Mouse (Mus musculus) adrenal gland, postnatal 36 days (tissue): ENCODE data around the gene Cd160. TPM values are rescaled to one million over a fixed set of nuclear protein-coding genes. Genes with fewer than 3 reads are reported as not detected.
A peak's percentile ranks its signal among the peaks of the same experiment; 100 is the strongest.

Experiments used
- DNase-seq, 2 experiments: peaks; one replicate each; pipeline ENCODE4 v3.0.0; 2021; ENCODE audit warnings: mixed read lengths in 1 of 2
- long read RNA-seq, 2 experiments: library from polyadenylated mRNA; stranded (forward); transcript quantifications; one replicate each; pipeline ENCODE4 v2.0.0; 2021; ENCODE audit warnings: borderline sequencing depth in 2 of 2
- total RNA-seq, 2 experiments: library from RNA; stranded (reverse); gene quantifications; 2 replicates each; pipeline ENCODE4 v1.2.3; 2021

Cd160 gene
- under 1 TPM in 1 of 2 experiments, not detected in 1; 0.16 TPM for total RNA-seq
- long read RNA-seq, experiment 1 = 0 reads
- long read RNA-seq, experiment 2 = 0 reads

DNA sequence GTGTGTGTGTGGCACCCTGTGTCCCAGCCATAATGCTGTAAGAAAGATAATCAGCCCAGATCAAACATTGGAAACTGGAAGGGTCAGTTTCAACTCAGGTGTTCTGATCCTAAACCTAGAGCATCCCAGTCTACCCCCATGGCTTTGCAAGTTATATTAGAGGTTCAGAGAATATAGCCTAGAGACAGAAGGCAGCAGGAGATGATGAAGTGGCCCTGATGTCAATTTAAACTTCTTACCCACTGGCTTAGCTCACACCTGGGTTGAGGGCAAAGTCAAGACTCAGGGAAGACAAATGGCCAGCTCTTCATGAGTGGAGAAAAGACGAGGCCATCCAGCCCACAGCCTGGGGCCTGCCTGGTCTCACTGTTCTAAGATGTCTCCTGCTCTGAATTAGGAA lies at the start of gene Cd160, which contains the start of gene Pdzk1:
TSS of gene Cd160 (minus strand) at position 368 of the 400 bp plus-strand sequence.
TSS of gene Pdzk1 (plus strand) at position 301 of the 400 bp plus-strand sequence.
- no peak for DNase-seq

DNA sequence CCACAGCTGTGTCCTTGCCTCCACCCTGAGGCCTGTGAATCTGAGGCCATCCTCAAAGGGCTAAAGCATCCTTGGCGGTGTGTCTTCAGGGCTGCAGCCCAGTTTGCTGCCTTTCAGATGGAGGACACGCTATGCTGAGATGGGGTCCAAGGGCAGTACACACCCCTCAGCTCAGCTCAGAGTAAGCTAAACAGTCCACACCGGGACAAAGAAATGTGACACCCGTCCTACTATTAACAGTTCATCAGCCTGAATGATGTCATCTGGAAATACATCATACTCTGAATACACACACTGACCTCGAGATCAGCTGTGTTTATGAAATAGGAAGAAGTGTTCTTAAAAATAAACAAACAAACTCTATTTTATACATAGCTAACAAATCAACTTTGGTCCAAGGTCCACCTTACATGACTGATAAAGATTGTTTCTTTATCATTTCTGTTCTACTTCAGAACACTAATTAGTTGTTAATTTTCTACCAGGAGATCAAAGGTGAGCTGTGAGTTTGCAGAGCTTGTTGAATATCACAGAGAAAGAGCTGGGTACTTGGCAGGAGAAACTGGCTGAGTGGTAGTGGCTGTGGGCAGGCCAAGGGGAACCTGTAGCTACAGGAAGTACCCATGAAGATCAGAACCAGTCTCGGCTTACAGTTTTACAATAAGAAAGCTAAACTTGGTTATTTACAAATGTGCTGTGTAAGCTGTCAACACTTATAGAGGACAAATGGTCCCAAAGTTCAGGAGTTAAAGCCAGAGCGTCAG lies 45.8 kb upstream of the Cd160 start:
- no peak for DNase-seq

DNA sequence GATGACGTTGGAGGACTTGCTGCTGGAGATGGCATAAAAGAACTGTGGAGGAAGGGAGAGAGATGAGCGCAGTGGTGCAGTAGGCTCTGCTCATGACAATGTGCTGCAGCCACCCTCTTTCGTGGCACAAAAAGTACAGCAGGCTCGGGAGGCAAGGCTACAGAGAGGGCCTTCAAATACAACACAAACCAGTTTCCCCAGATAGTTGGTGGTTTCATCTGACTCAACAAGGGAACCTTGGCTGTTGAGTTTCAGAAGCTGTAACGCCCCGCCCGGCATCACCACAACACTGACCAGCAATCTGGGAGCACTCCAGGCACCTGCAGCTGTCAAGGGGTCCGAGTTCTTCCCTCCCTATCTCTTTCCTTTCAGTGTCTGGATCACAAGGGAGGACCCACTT lies 43.4 kb upstream of the Cd160 start:
- DNase-seq = no peak

DNA sequence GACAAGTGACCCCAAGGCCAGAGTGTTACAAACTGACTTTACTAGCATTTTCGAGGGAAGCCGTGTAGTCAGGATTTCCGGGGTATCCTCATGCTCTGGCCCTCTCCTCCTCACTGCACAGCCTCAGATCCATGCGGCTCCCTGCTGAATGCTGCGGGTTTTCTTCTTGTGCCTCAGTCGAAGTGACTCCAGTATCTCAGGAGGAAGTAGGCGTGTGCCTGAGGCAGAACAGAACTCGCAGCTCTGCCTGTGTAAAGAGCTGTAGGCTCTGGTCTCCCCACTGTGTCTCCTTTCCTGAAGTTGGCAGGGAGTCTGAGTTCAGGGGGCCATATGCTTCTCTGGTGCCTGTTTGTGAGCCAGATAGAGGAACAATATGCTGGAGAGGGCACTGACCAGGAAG lies 41.9 kb upstream of the Cd160 start:
- DNase-seq = no peak

DNA sequence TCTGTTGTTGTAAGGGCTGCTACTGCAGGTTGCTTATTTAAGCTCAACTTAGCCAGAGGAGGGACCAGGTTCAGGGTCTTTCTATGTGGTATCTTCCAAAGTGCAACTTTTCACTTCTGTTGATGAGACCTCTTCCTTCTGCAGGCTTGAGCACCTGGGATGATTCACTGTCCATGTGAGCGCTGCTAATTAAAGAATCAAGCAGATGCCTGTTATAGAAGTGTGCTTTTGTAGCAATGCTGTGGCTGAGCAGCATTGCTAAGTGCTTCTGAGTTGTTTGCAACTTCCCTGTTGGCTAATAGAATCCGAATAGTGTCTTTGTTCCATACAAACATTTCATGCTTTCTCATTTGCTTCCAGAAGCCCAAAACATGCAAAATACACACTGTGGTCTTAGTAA lies 41.1 kb upstream of the Cd160 start:
- no peak for DNase-seq

DNA sequence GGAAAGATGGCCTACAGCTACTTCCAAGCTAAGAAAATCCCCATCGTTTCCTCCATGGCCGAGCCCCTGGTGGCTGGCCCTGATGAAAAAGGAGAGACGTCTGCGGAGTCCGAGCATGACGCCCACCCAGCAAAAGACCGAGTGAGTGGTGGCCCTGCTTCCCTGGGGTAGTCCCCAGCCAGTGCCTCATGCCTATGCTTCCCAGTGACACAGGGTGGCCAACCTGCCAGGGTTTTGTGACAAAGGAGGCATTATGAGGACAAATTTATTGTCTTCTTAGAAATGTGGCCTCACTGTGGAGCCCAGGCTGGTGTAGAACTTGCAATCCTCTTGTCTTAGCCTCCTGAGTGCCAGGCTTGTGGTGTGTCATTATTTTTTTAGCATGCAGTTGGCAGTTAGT lies 39.9 kb upstream of the Cd160 start:
- DNase-seq = no peak

DNA sequence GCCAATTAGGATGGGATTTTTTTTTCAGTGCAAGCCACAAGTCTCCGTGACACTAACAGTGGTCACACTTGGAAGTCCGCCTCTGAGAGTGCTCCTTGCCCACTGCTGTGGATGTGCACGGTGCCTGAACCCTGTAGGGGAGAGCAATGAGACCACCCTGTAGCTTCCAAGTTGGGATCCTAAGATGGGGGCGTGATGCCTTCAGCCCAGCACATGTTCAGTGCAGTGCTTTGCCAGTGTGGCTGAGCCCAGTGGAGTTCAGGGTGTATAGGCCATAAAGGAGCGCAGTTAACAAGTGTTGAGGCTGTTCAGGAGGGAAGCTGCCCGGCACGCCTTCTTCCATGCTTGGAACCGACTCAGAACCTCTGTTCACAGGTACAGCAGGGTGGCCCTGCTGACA lies 39.4 kb upstream of the Cd160 start:
- no peak for DNase-seq

DNA sequence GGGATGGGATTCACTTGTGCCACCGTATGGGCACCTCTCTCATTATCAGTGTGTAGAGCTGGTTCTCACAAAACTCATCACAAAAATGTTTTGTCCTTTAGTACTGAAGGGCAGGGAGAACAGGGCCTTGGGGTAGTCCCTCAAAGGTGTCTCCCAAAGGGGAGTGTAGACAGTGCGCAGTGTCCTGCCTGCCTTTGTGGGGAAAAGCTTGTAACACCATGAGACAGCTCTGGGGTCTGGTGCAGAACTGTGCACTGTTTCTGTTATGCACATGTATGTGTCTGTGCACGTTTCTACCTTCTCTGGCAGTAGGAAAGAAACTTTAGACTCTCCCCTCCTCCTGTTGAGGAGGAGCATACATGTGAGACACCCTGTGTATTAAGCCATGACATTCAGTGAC lies 38.7 kb upstream of the Cd160 start:
- no peak for DNase-seq

DNA sequence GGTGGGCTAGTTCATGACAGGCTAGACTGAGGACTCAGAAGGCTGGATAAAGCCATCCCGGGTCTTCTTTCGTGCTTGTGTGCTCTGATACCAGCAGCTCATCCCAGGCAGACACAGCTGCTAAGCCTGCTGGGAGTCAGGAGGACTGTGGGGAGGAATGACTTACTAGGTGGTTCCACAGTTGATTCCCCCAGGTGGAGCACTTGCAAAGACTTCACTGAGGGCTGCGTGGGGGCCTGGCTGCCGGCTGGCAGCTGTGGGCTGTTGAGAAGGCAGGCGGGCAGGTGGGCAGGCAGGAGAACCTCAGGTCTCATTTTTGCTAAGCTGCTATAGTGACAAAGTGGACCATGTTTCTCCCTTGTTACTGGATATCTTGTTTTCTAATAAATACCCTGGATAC lies 31.3 kb upstream of the Cd160 start:
- no peak for DNase-seq

DNA sequence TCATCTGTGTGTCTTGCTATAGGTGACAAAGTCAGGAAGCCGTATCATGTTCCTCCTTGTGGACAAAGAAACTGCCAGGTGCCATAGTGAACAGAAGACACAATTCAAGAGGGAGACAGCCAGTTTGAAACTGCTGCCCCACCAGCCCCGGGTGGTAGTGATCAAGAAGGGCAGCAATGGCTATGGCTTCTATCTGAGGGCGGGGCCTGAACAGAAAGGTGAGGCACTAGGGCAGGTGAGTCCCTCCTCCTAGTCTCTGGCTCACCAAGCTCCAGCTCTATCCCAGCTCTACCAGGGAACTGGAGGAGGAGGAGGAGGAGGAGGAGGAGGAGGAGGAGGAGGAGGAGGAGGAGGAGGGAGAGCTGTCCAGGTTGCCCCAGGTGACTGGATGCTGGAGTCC lies 26.7 kb upstream of the Cd160 start:
- DNase-seq = no peak

DNA sequence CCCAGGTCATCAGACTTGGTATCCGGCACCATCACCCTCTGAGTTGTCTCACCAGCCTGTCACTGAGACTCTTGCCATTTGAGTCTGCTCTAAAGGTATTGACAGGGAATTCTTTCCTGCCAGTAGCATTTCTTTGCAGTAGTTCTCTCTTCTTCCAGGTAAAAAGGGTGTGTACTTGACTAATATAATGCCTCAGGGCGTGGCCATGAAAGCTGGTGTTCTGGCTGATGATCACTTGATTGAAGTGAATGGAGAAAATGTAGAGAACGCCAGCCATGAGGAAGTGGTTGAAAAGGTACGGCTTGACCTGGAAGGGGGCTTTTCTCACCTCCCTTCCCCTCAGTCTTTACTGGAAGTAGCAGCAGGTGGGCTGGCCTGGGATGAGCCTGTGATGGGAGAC lies 25.2 kb upstream of the Cd160 start:
- DNase-seq = no peak

DNA sequence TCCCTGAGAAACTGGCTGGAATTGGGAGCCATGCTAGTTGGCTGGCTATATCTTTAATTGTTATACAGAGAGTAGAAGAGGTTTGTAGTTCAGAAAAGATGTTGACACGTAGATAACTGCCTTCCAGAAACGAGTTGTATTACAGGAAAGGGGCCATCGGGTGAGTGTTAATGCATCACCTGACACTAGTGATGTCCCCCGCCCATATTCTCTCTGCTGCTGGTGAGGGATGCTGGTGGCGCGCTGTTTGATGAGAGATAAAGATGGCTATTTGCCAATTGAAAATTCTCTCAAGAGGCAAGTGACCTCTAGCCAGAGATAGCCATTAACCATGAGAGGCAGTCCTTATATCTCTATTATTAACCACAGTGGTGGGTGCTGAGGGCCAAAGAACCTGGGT lies 23.4 kb upstream of the Cd160 start:
- no peak for DNase-seq

DNA sequence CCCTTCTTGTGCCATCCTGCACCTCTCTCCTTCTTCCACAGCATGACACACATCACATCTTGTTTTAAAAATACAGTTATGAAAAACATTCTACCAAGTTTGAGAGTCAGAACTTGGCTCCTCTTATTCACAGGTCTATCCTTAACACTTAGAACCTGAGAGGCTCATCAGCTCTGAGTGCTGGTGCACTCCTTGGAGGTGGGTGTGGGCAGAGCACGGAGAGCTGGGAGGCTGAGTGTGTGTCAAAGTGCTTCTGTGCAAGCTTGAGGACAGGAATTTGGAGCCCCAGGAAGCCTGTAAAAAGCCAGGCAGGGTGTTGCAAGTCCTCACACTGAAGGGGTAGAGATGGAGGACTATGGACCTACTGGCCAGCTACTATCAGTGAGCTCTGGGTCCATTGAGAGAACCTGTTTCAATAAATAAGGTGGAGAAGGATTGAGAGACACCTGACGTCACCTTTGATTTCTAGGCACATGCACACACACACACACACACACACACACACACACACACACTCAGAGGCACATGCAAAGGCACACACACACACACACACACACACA lies 20.1 kb upstream of the Cd160 start:
- DNase-seq = no peak

DNA sequence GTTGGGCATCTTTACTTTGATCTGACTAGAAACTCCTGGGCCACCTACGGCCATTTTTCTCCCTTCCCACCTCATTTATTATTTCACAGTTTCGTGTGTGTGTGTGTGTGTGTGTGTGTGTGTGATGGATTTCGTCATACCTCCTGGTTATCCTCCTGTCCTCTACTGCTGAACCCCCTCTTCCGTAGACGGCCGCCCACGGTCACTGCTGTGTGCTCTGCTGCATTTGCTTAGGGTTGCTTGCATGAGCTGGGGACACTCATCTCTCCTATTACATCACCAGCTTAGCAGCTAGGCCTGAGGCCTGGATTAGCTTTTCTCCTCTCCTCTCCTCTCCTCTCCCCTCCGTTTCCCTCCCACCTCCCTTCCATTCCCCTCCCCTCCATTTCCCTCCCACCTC lies 19.3 kb upstream of the Cd160 start:
- no peak for DNase-seq

DNA sequence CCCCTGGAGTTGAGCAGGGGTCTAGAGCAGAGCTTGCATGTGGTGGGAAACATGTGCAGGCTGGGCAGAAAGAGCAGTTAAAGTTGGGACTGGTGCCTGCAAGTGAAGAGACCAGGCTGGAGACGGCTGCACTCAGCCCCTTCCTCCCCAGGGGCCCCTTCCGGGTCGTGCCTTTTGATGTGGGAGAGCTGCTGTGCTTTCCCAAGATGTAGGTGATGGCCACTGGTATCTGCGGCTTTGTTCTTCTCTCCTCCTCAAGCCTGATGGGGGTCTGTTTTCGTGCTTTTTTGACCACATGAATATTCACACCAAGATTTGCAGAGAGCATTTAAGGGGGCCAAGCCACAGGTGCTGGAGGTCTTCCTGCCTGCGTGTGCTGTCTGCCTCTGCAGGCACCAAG lies 18.5 kb upstream of the Cd160 start:
- DNase-seq = no peak

DNA sequence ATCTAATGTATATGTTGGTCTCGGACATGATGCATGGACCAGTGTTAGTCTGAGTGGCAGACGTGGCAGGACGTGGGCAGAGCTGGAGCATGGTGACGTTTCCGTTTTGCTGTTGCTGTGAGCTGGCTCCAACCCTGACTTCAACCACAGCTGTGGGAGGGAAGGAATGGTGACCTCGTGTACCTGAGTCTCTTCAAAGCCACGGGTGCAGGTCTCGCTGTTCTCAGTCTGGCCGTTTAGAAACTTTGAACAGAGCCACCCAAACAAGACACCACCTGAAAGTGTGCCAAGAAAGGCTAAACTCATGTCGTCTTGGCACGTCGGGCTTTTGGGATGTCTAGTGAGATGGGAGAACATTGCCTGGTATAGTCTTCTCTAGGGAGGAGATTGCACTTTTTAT lies 17.8 kb upstream of the Cd160 start:
- DNase-seq = no peak

DNA sequence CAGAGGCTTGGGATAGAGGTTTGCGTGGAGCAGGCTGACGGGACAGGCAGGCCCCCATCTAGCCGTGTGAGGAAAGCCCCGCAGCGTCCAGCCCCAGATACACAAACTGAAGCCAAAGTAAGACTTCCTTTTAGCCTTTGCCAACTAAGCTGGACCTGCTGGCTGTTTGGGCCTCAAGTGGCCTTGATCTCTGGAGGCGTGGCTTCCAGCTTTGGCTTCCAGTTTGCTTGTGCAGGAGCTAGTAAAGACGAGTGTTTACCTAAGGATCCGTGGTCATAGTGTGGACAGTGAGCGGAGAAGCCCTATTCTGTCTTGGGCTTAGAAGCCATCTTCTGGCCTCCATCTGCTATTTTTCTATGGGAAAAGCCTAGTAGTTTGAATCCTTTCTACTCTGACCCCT lies 16.7 kb upstream of the Cd160 start:
- DNase-seq = peak; percentile 65 to 70

DNA sequence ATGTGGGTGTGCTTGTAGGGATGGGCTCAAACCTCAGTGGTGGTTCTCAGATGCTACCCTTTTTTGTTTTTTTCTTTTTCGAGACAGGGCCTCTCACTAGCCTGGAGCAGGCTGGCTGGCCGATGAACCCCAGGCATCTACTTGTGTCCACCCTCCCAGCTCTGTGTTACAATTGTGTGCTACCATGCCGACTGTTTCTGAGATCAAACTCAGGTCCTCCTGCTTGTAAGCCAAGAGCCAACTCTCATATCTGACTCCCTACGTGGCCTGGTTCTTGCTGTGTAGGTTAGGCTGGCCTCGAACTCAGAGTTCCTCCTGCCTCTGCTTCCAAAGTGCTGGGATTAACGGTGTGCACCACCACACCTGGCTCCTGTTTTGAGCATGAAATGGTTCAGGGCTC lies 16.0 kb upstream of the Cd160 start:
- no peak for DNase-seq

DNA sequence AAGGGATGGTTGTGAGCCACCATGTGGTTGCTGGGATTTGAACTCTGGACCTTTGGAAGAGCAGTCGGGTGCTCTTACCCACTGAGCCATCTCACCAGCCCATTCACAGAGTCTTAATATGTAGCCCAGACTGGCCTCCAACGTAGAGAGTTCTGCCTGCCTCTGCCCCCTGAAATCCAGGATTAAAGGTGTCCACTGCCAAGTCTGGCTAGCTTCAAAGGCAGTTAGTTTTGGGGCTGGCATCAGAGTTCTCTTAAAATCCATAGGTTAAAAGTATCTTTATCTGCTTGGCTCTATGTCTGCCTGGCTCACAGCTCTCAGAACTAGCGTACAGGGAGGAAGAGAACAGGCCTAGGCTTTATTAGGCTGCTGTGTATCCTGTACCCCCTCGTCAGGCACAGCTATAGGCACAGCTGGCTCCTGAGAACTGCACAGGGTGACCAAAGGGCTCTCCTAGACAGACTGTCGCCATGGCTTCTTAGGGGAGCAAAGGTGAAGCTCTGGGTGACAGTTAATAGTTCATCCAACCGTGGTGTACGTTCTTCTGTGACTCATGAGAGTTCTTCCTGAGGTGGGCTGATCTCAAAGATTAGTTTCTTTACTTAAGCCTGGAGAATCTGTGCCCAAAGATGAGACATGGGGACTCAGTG lies 10.0 kb upstream of the Cd160 start:
- no peak for DNase-seq

DNA sequence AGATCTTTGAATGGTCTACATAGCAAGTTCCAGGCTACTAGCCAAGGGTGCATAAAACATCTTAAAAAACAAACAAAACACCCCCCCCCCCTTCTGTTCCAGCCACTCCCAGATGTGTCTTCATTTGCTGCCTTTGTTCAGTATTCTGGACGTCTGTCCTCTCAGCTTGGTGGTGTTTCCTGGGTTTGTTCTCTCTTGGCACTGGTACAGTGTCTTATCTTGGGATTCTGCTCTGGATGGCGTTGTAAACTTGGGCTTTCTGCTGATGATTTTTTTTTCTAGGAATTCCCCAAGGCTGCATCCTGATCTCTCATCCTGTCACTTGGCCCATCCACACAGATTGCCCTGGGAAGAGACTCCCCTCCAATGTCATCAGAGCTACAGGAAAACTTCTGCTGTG lies 7.3 kb upstream of the Cd160 start:
- no peak for DNase-seq

DNA sequence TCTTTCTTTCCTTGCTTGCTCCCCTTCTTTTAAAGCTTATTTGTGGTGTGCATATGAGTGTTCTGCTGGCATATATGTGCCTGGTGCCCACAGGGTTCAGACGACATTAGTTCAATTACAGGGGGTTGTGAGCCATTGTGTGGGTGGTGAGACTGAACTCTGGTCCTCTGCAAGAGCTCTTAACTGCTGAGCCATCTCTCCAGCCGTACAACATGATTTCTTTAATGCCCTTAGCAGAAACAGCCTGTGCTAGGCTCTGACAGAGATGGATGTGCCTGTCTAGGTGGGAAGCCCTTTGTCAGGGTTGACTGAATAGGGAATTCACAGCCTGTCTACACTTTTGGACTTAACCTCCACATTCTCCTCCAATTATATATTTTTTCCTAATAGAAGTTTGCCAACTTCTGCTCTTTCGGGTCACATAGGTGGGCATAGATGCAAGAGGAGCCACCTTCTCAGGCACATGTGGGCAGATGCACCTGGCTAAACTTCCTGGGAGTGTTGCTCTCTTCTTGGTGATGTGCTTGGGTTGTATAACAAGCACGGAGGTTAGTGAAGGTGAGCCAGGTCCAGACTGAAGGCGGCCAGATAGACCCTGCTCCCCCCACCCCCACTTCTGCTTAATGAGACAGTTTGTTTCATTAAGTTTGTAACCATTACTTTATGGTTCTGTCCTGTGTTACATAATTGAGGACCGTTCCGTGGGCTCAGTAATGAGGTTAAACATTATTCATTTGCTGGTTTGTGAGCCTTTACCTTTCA lies 5.6 kb upstream of the Cd160 start:
- DNase-seq = no peak

DNA sequence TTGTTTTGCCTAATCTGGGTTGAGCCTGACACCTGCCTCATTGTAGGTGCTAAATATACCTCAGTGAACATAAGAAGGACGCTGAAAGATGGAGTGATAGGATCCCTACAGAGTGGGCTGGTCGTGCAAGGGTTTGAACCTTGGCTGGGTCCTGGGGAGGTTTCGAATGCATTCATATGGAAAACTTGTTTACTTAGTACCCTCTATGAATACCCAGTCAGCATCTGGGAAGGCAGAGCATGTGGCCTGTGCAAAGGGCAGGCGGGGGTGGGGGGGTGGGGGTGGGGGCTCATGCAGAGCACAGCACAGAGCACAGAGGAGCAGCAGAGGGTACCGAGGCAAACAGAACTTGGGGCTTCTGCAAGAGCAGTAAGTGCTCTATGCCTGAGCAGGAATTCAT lies 3.8 kb upstream of the Cd160 start:
- no peak for DNase-seq

DNA sequence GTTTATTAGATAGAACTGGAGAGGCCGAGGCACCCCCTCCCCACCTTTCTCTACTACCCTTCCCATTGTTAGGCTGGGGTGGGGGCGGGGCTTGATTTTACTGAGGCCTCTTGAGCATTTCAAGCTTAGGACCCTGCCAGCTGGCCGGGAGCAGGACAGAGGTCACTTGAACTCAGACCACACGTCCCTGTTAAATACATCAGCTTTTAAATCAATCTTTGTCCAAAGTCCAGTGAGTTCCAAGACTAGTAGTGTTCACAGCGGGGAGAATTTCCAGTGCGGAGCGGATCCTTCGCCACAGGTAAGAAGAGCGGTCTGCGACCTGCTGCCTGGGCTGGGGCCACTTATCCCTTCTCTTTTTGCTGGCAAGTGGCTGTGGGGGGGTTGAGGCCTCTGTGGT lies 705 bp upstream of the Cd160 start:
- DNase-seq = no peak
